Mouse (Mus musculus): ENCODE data around the gene Nlrc4. TPM values are rescaled to one million over a fixed set of nuclear protein-coding genes. Genes with fewer than 3 reads are reported as not detected.

Nlrc4 gene
- polyA plus RNA-seq, 1 experiment from 2014 or later, result 0.23 TPM

GRCm38 (mm10) chr17:74457972-74458677 lies 817 bp downstream of the Nlrc4 start:
- Histone ChIP-seq H3K4me2 (replicated peaks) (no peak overlapping the region), H3K9ac (no peak overlapping the region), H3K9me3 (no peaks in the 10 kb centered on the region), H3K36me3 (no peaks in the 10 kb centered on the region), H3K4me1 (no peaks in the 10 kb centered on the region), H3K4me3 (no peak overlapping the region), H3K27ac (no peak overlapping the region), H3K27me3 (no peaks in the 10 kb centered on the region)
- ATAC-seq (ENCODE audit: insufficient number of reproducible peaks, insufficient read depth, low FRiP score, low TSS enrichment), result no peak
- 82% methylated on average over 10 of the region's 10 CpGs for WGBS

- no peak for ATAC-seq (ENCODE audit: insufficient number of reproducible peaks, insufficient read depth, low FRiP score, low TSS enrichment)
- Histone ChIP-seq H3K4me3 (no peak overlapping the region), H3K9ac (no peak overlapping the region), H3K4me1 (no peaks in the 10 kb centered on the region), H3K4me2 (replicated peaks) (no peak overlapping the region), H3K27me3 (no peaks in the 10 kb centered on the region), H3K36me3 (no peaks in the 10 kb centered on the region), H3K9me3 (no peaks in the 10 kb centered on the region), H3K27ac (no peak overlapping the region)
- WGBS, result 95% methylated on average over 5 of the region's 5 CpGs
Observed at GRCm38 (mm10) chr17:74456825-74457224, 2.1 kb downstream of the Nlrc4 start.

GRCm38 (mm10) chr17:74455426-74455825 lies 3.5 kb downstream of the Nlrc4 start:
- Histone ChIP-seq H3K4me2 (replicated peaks) (no peak overlapping the region), H3K4me1 (no peaks in the 10 kb centered on the region), H3K36me3 (no peaks in the 10 kb centered on the region), H3K9ac (no peak overlapping the region), H3K27ac (no peak overlapping the region), H3K9me3 (no peaks in the 10 kb centered on the region), H3K4me3 (no peak overlapping the region), H3K27me3 (no peaks in the 10 kb centered on the region)
- ATAC-seq (ENCODE audit: insufficient number of reproducible peaks, insufficient read depth, low FRiP score, low TSS enrichment), result no peak
- WGBS, result 80% methylated on average over 4 of the region's 4 CpGs

- Histone ChIP-seq H3K9ac (no peak overlapping the region), H3K27me3 (no peaks in the 10 kb centered on the region), H3K27ac (no peak overlapping the region), H3K36me3 (no peaks in the 10 kb centered on the region), H3K4me1 (no peaks in the 10 kb centered on the region), H3K4me2 (replicated peaks) (no peak overlapping the region), H3K9me3 (no peaks in the 10 kb centered on the region), H3K4me3 (no peak overlapping the region)
- ATAC-seq (ENCODE audit: insufficient number of reproducible peaks, insufficient read depth, low FRiP score, low TSS enrichment), result no peak
- whole genome bisulfite sequencing, result 95% methylated on average over 1 of the region's 1 CpGs
Observed at GRCm38 (mm10) chr17:74454660-74455059, 4.3 kb downstream of the Nlrc4 start.

GRCm38 (mm10) chr17:74453928-74454327 lies 5.0 kb downstream of the Nlrc4 start:
- H3K9ac ChIP-seq, result no peak overlapping the region
- H3K9me3 ChIP-seq, result no peaks in the 10 kb centered on the region
- ATAC-seq (ENCODE audit: insufficient number of reproducible peaks, insufficient read depth, low FRiP score, low TSS enrichment), result no peak
- 77% methylated on average over 3 of the region's 3 CpGs for WGBS
- no peaks in the 10 kb centered on the region for H3K36me3 ChIP-seq
- H3K4me2 ChIP-seq (replicated peaks), result no peak overlapping the region
- H3K4me1 ChIP-seq, result no peaks in the 10 kb centered on the region
- no peaks in the 10 kb centered on the region for H3K27me3 ChIP-seq
- H3K4me3 ChIP-seq, result no peak overlapping the region
- H3K27ac ChIP-seq, result no peak overlapping the region

- no peaks in the 10 kb centered on the region for H3K4me1 ChIP-seq
- H3K4me3 ChIP-seq, result no peak overlapping the region
- 90% methylated on average over 10 of the region's 10 CpGs for WGBS
- no peaks in the 10 kb centered on the region for H3K36me3 ChIP-seq
- no peaks in the 10 kb centered on the region for H3K27me3 ChIP-seq
- H3K27ac ChIP-seq, result no peak overlapping the region
- ATAC-seq (ENCODE audit: insufficient number of reproducible peaks, insufficient read depth, low FRiP score, low TSS enrichment), result no peak
- H3K4me2 ChIP-seq (replicated peaks), result no peak overlapping the region
- no peak overlapping the region for H3K9ac ChIP-seq
- H3K9me3 ChIP-seq, result no peaks in the 10 kb centered on the region
Observed at GRCm38 (mm10) chr17:74449776-74450175, 9.2 kb downstream of the Nlrc4 start.

GRCm38 (mm10) chr17:74440486-74440885 lies 18.5 kb downstream of the Nlrc4 start:
- H3K9ac ChIP-seq, result no peak overlapping the region
- H3K4me1 ChIP-seq, result no peaks in the 10 kb centered on the region
- H3K27ac ChIP-seq, result no peak overlapping the region
- no peak overlapping the region for H3K4me3 ChIP-seq
- no peaks in the 10 kb centered on the region for H3K36me3 ChIP-seq
- ATAC-seq (ENCODE audit: insufficient number of reproducible peaks, insufficient read depth, low FRiP score, low TSS enrichment), result no peak
- no peak overlapping the region for H3K4me2 ChIP-seq (replicated peaks)
- no peaks in the 10 kb centered on the region for H3K27me3 ChIP-seq
- H3K9me3 ChIP-seq, result no peaks in the 10 kb centered on the region
- WGBS, result 71% methylated on average over 5 of the region's 5 CpGs

- WGBS, result 88% methylated on average over 9 of the region's 9 CpGs
- H3K4me2 ChIP-seq (replicated peaks), result no peak overlapping the region
- H3K4me3 ChIP-seq, result no peak overlapping the region
- H3K4me1 ChIP-seq, result no peaks in the 10 kb centered on the region
- H3K27ac ChIP-seq, result no peak overlapping the region
- ATAC-seq (ENCODE audit: insufficient number of reproducible peaks, insufficient read depth, low FRiP score, low TSS enrichment), result no peak
- H3K9ac ChIP-seq, result no peak overlapping the region
- no peaks in the 10 kb centered on the region for H3K27me3 ChIP-seq
- no peaks in the 10 kb centered on the region for H3K36me3 ChIP-seq
- H3K9me3 ChIP-seq, result no peaks in the 10 kb centered on the region
Observed at GRCm38 (mm10) chr17:74437762-74438161, 21.2 kb downstream of the Nlrc4 start.

GRCm38 (mm10) chr17:74432631-74433030 lies 26.3 kb downstream of the Nlrc4 start:
- Histone ChIP-seq H3K9me3 (no peaks in the 10 kb centered on the region), H3K27me3 (no peaks in the 10 kb centered on the region), H3K4me2 (replicated peaks) (no peak overlapping the region), H3K4me1 (no peaks in the 10 kb centered on the region), H3K27ac (no peak overlapping the region), H3K9ac (no peak overlapping the region), H3K4me3 (no peak overlapping the region), H3K36me3 (peaks cover 6% of the 10 kb centered on the region; the same call in 1 of the 2 replicates)
- WGBS, result 88% methylated on average over 5 of the region's 5 CpGs
- no peak for ATAC-seq (ENCODE audit: insufficient number of reproducible peaks, insufficient read depth, low FRiP score, low TSS enrichment)

GRCm38 (mm10) chr17:74431481-74431880 lies 27.5 kb downstream of the Nlrc4 start:
- Histone ChIP-seq H3K4me3 (no peak overlapping the region), H3K36me3 (peaks cover 17% of the 10 kb centered on the region), H3K9ac (no peak overlapping the region), H3K4me1 (no peaks in the 10 kb centered on the region), H3K4me2 (replicated peaks) (no peak overlapping the region), H3K9me3 (no peaks in the 10 kb centered on the region), H3K27ac (no peak overlapping the region), H3K27me3 (no peaks in the 10 kb centered on the region)
- WGBS, result 73% methylated on average over 13 of the region's 13 CpGs
- ATAC-seq (ENCODE audit: insufficient number of reproducible peaks, insufficient read depth, low FRiP score, low TSS enrichment), result no peak

- no peak overlapping the region for H3K4me2 ChIP-seq (replicated peaks)
- ATAC-seq (ENCODE audit: insufficient number of reproducible peaks, insufficient read depth, low FRiP score, low TSS enrichment), result no peak
- WGBS, result 87% methylated on average over 8 of the region's 8 CpGs
- H3K9ac ChIP-seq, result no peak overlapping the region
- H3K27me3 ChIP-seq, result no peaks in the 10 kb centered on the region
- no peaks in the 10 kb centered on the region for H3K4me1 ChIP-seq
- peaks cover 24% of the 10 kb centered on the region for H3K36me3 ChIP-seq
- no peak overlapping the region for H3K4me3 ChIP-seq
- H3K9me3 ChIP-seq, result no peaks in the 10 kb centered on the region
- no peak overlapping the region for H3K27ac ChIP-seq
Observed at GRCm38 (mm10) chr17:74430074-74430473, 28.9 kb downstream of the Nlrc4 start.

GRCm38 (mm10) chr17:74424401-74425005 lies 34.4 kb downstream of the Nlrc4 start:
- no peaks in the 10 kb centered on the region for H3K4me1 ChIP-seq
- no peak overlapping the region for H3K27ac ChIP-seq
- no peak overlapping the region for H3K9ac ChIP-seq
- H3K4me3 ChIP-seq, result no peak overlapping the region
- H3K4me2 ChIP-seq (replicated peaks), result no peak overlapping the region
- 82% methylated on average over 12 of the region's 12 CpGs for WGBS
- ATAC-seq (ENCODE audit: insufficient number of reproducible peaks, insufficient read depth, low FRiP score, low TSS enrichment), result no peak
- no peaks in the 10 kb centered on the region for H3K9me3 ChIP-seq
- peaks cover 65% of the 10 kb centered on the region for H3K36me3 ChIP-seq
- no peaks in the 10 kb centered on the region for H3K27me3 ChIP-seq
